Mouse (Mus musculus) embryonic facial prominence, embryonic 12.5 days (tissue): ENCODE data around the gene Hopx. TPM values are rescaled to one million over a fixed set of nuclear protein-coding genes. Genes with fewer than 3 reads are reported as not detected.

Source experiments
- ATAC-seq: fragments of 200-750 bp; cut with Nextera tagmentation; 2 replicates; pipeline ENCODE4 v1.8.0; 2017; ENCODE audit not compliant: insufficient number of reproducible peaks, insufficient read depth, low FRiP score, low TSS enrichment
- H3K27ac ChIP-seq: fragments of 300-500 bp; sonication (generic); 2 replicates; pipeline ENCODE4 v1.5.1; 2016; ENCODE audit warnings: mild to moderate bottlenecking
- H3K27me3 ChIP-seq: fragments of 300-500 bp; sonication (generic); 2 replicates; pipeline ENCODE4 v1.6.1; 2016; ENCODE audit warnings: mild to moderate bottlenecking, moderate library complexity
- H3K36me3 ChIP-seq: fragments of 300-500 bp; sonication (generic); 2 replicates; pipeline ENCODE4 v1.6.1; 2016; ENCODE audit warnings: mild to moderate bottlenecking
- H3K4me1 ChIP-seq: fragments of 300-500 bp; sonication (generic); 2 replicates; pipeline ENCODE4 v1.6.1; 2016
- H3K4me2 ChIP-seq: fragments of 300-500 bp; sonication (generic); replicated peaks from 2 replicates; pipeline ENCODE4 v1.6.1; 2016; ENCODE audit warnings: mild to moderate bottlenecking, moderate library complexity
- H3K4me3 ChIP-seq: fragments of 300-500 bp; sonication (generic); 2 replicates; pipeline ENCODE4 v1.5.1; 2016; ENCODE audit warnings: mild to moderate bottlenecking
- H3K9ac ChIP-seq: fragments of 300-500 bp; sonication (generic); 2 replicates; pipeline ENCODE4 v1.6.1; 2016; ENCODE audit warnings: mild to moderate bottlenecking, moderate library complexity
- H3K9me3 ChIP-seq: fragments of 300-500 bp; sonication (generic); 2 replicates; pipeline ENCODE4 v1.6.1; 2016; ENCODE audit warnings: mild to moderate bottlenecking, moderate library complexity
- WGBS: fragments of 180-500 bp; shearing (Covaris S2); methylation state at CpG from one replicate; pipeline ENCODE4 v1.1.7; 2016; 5-methylcytosine and 5-hydroxymethylcytosine counted together
- polyA plus RNA-seq: library from polyadenylated mRNA; unstranded; fragments of >200 nt; fragmentation: Nextera tagmentation; extraction: Ambion mirVana; gene quantifications from 2 replicates; pipeline ENCODE4 v1.2.1, GENCODE M21; 2016

Gene Hopx
- polyA plus RNA-seq, 1 experiment from 2014 or later, result 0.26 TPM

- no peak overlapping the region for H3K4me2 ChIP-seq
- WGBS, result 84% methylated on average over 4 of the region's 4 CpGs
- H3K9ac ChIP-seq, result no peak overlapping the region
- no peaks in the 10 kb centered on the region for H3K36me3 ChIP-seq
- H3K4me3 ChIP-seq, result no peak overlapping the region
- H3K27ac ChIP-seq, result no peak overlapping the region
- no peak for ATAC-seq
- H3K27me3 ChIP-seq, result no peaks in the 10 kb centered on the region
- H3K4me1 ChIP-seq, result no peaks in the 10 kb centered on the region
- H3K9me3 ChIP-seq, result no peaks in the 10 kb centered on the region
These were observed 30.5 kb downstream of the Hopx start for GRCm38 (mm10) chr5:77084418-77084817.

GRCm38 (mm10) chr5:77082735-77083134 lies 32.2 kb downstream of the Hopx start:
- no peak overlapping the region for H3K27ac ChIP-seq
- H3K4me2 ChIP-seq, result no peak overlapping the region
- H3K27me3 ChIP-seq, result no peaks in the 10 kb centered on the region
- H3K4me3 ChIP-seq, result no peak overlapping the region
- WGBS, result 82% methylated on average over 7 of the region's 7 CpGs
- no peaks in the 10 kb centered on the region for H3K9me3 ChIP-seq
- no peaks in the 10 kb centered on the region for H3K4me1 ChIP-seq
- H3K36me3 ChIP-seq, result no peaks in the 10 kb centered on the region
- no peak overlapping the region for H3K9ac ChIP-seq
- no peak for ATAC-seq

GRCm38 (mm10) chr5:77080761-77081160 lies 34.2 kb downstream of the Hopx start:
- Histone ChIP-seq H3K4me2 (no peak overlapping the region), H3K36me3 (no peaks in the 10 kb centered on the region), H3K27ac (no peak overlapping the region), H3K4me1 (no peaks in the 10 kb centered on the region), H3K9ac (no peak overlapping the region), H3K9me3 (no peaks in the 10 kb centered on the region), H3K4me3 (no peak overlapping the region), H3K27me3 (no peaks in the 10 kb centered on the region)
- ATAC-seq, result no peak
- WGBS, result 93% methylated on average over 4 of the region's 4 CpGs

- Histone ChIP-seq H3K36me3 (no peaks in the 10 kb centered on the region), H3K27me3 (no peaks in the 10 kb centered on the region), H3K4me3 (no peak overlapping the region), H3K9me3 (no peaks in the 10 kb centered on the region), H3K4me2 (no peak overlapping the region), H3K4me1 (no peaks in the 10 kb centered on the region), H3K9ac (no peak overlapping the region), H3K27ac (no peak overlapping the region)
- no peak for ATAC-seq
- WGBS, result 84% methylated on average over 4 of the region's 4 CpGs
These were observed 39.0 kb downstream of the Hopx start for GRCm38 (mm10) chr5:77075951-77076350.

GRCm38 (mm10) chr5:77074914-77075313 lies 40.0 kb downstream of the Hopx start:
- no peaks in the 10 kb centered on the region for H3K9me3 ChIP-seq
- H3K27me3 ChIP-seq, result no peaks in the 10 kb centered on the region
- H3K27ac ChIP-seq, result no peak overlapping the region
- H3K4me3 ChIP-seq, result no peak overlapping the region
- no peak overlapping the region for H3K9ac ChIP-seq
- WGBS, result 92% methylated on average over 2 of the region's 2 CpGs
- no peaks in the 10 kb centered on the region for H3K36me3 ChIP-seq
- no peak for ATAC-seq
- no peak overlapping the region for H3K4me2 ChIP-seq
- no peaks in the 10 kb centered on the region for H3K4me1 ChIP-seq

- 89% methylated on average over 8 of the region's 8 CpGs for WGBS
- Histone ChIP-seq H3K9ac (no peak overlapping the region), H3K4me1 (no peaks in the 10 kb centered on the region)
These were observed 41.1 kb downstream of the Hopx start for GRCm38 (mm10) chr5:77073794-77074193.

GRCm38 (mm10) chr5:77071626-77072025 lies 43.3 kb downstream of the Hopx start:
- 83% methylated on average over 3 of the region's 3 CpGs for WGBS
- no peak for ATAC-seq

More at GRCm38 (mm10) chr5:77073794-77074193, 41.1 kb downstream of the Hopx start:
- Histone ChIP-seq H3K36me3 (no peaks in the 10 kb centered on the region), H3K27ac (no peak overlapping the region), H3K27me3 (no peaks in the 10 kb centered on the region), H3K9me3 (no peaks in the 10 kb centered on the region), H3K4me3 (no peak overlapping the region), H3K4me2 (no peak overlapping the region)
- ATAC-seq, result no peak

GRCm38 (mm10) chr5:77070987-77071386 lies 43.9 kb downstream of the Hopx start:
- no peaks in the 10 kb centered on the region for H3K4me1 ChIP-seq
- H3K27me3 ChIP-seq, result no peaks in the 10 kb centered on the region
- no peak overlapping the region for H3K4me3 ChIP-seq
- 81% methylated on average over 2 of the region's 2 CpGs for WGBS
- no peak overlapping the region for H3K27ac ChIP-seq
- ATAC-seq, result no peak
- no peak overlapping the region for H3K4me2 ChIP-seq
- no peak overlapping the region for H3K9ac ChIP-seq
- no peaks in the 10 kb centered on the region for H3K36me3 ChIP-seq
- no peaks in the 10 kb centered on the region for H3K9me3 ChIP-seq

More at GRCm38 (mm10) chr5:77071626-77072025, 43.3 kb downstream of the Hopx start:
- Histone ChIP-seq H3K9me3 (no peaks in the 10 kb centered on the region), H3K4me1 (no peaks in the 10 kb centered on the region), H3K9ac (no peak overlapping the region), H3K4me2 (no peak overlapping the region), H3K4me3 (no peak overlapping the region), H3K36me3 (no peaks in the 10 kb centered on the region), H3K27ac (no peak overlapping the region), H3K27me3 (no peaks in the 10 kb centered on the region)

GRCm38 (mm10) chr5:77067321-77067720 lies 47.6 kb downstream of the Hopx start:
- Histone ChIP-seq H3K36me3 (no peaks in the 10 kb centered on the region), H3K4me1 (no peaks in the 10 kb centered on the region), H3K27me3 (no peaks in the 10 kb centered on the region), H3K27ac (no peak overlapping the region), H3K4me3 (no peak overlapping the region), H3K9ac (no peak overlapping the region), H3K4me2 (no peak overlapping the region), H3K9me3 (no peaks in the 10 kb centered on the region)
- ATAC-seq, result no peak
- WGBS, result 74% methylated on average over 8 of the region's 8 CpGs

GRCm38 (mm10) chr5:77061372-77062038 lies 53.4 kb downstream of the Hopx start:
- H3K27me3 ChIP-seq, result no peaks in the 10 kb centered on the region
- no peak overlapping the region for H3K4me2 ChIP-seq
- H3K4me3 ChIP-seq, result no peak overlapping the region
- H3K36me3 ChIP-seq, result no peaks in the 10 kb centered on the region
- 33% methylated on average over 17 of the region's 17 CpGs for WGBS
- no peak overlapping the region for H3K9ac ChIP-seq
- no peak overlapping the region for H3K27ac ChIP-seq
- H3K9me3 ChIP-seq, result no peaks in the 10 kb centered on the region
- no peak for ATAC-seq
- H3K4me1 ChIP-seq, result 0 out of 2 replicates have a peak, but pooled peaks cover 3% of the 10 kb centered on the region

GRCm38 (mm10) chr5:77060363-77060762 lies 54.6 kb downstream of the Hopx start:
- 22% methylated on average over 10 of the region's 10 CpGs for WGBS
- no peak overlapping the region for H3K9ac ChIP-seq
- no peaks in the 10 kb centered on the region for H3K27me3 ChIP-seq
- H3K36me3 ChIP-seq, result no peaks in the 10 kb centered on the region
- ATAC-seq, result no peak
- no peak overlapping the region for H3K27ac ChIP-seq
- H3K4me1 ChIP-seq, result 0 out of 2 replicates have a peak, but pooled peaks cover 3% of the 10 kb centered on the region
- H3K4me3 ChIP-seq, result no peak overlapping the region
- no peaks in the 10 kb centered on the region for H3K9me3 ChIP-seq
- peak overlapping the region; percentile 21; the same call in 1 of the 2 replicates for H3K4me2 ChIP-seq

GRCm38 (mm10) chr5:77056881-77057440 lies 58.0 kb downstream of the Hopx start:
- H3K4me2 ChIP-seq, result no peak overlapping the region
- no peak overlapping the region for H3K27ac ChIP-seq
- H3K4me3 ChIP-seq, result no peak overlapping the region
- ATAC-seq, result no peak
- 54% methylated on average over 12 of the region's 12 CpGs for WGBS
- H3K36me3 ChIP-seq, result no peaks in the 10 kb centered on the region
- no peaks in the 10 kb centered on the region for H3K9me3 ChIP-seq
- H3K9ac ChIP-seq, result no peak overlapping the region
- 0 out of 2 replicates have a peak, but pooled peaks cover 3% of the 10 kb centered on the region for H3K4me1 ChIP-seq
- no peaks in the 10 kb centered on the region for H3K27me3 ChIP-seq
